Mouse (Mus musculus) liver, postnatal 0 days (tissue): ENCODE measurements around the gene Prx.

Source experiments
- CTCF ChIP-seq: sonication (generic); IDR thresholded peaks from 2 replicates; pipeline ENCODE4 v1.5.1; 2016; ENCODE audit warnings: antibody characterized with exemption, low read depth
- EP300 ChIP-seq: IDR thresholded peaks from 2 replicates; pipeline ENCODE4 v1.6.1; 2016; ENCODE audit warnings: antibody characterized with exemption, low read depth, mild to moderate bottlenecking

- no peak for TF ChIP-seq CTCF
- TF ChIP-seq EP300, result no peak
Observed at GRCm38 (mm10) chr7:27481627-27481969, 17.5 kb upstream of the Prx start.
